ENCODE assay signal across 13 mouse cellular contexts in genomic region chr5:131575733-131576265, GRCm38 (mm10).
DNase-seq lines count a peak whose midpoint lies in the region; ATAC-seq and TF ChIP-seq lines count a peak whose summit lies in the region.
"Had no signal": no experiment of that assay in that cellular context is flagged by ENCODE, and none has a peak within 500 bp of the region (broad histone marks: within the 10 kb centered on the region; RNA-seq: fewer than 3 reads in every experiment).

No protein-coding gene starts in this region.

- intact Hi-C loops in heart, postnatal 36 days (cut with DNase I) = no loop called here

- H3K4me1 ChIP-seq in hindbrain, postnatal 0 days (ENCODE audit: insufficient read depth, low read length) = peaks cover 10% of the 10 kb centered on the region; the same call in 1 of the 2 replicates

- no peak overlapping the region for H3K4me2 ChIP-seq in hindbrain, postnatal 0 days (ENCODE audit: low read depth, low read length)
- H3K4me2 ChIP-seq: limb, embryonic 15.5 days had no signal

- WGBS in hindbrain, postnatal 0 days = 60% methylated on average over 11 of the region's 11 CpGs

- no peaks in the 10 kb centered on the region for H3K9me3 ChIP-seq in hindbrain, postnatal 0 days (ENCODE audit: low read length)
- H3K9me3 ChIP-seq: limb, embryonic 15.5 days had no signal

- no peak overlapping the region for H3K4me3 ChIP-seq in layer of hippocampus, adult 2 months
- no peak overlapping the region for H3K4me3 ChIP-seq in hindbrain, postnatal 0 days (ENCODE audit: low read length)
- H3K4me3 ChIP-seq: limb, embryonic 15.5 days; myocyte had no signal

- H3K27ac ChIP-seq in layer of hippocampus, adult 2 months = peak overlapping the region; percentile 58; the same call in 1 of the 2 replicates
- no peak overlapping the region for H3K27ac ChIP-seq in hindbrain, postnatal 0 days
- H3K27ac ChIP-seq: limb, embryonic 15.5 days had no signal

- TF ChIP-seq CTCF in layer of hippocampus, adult 2 months (conservative IDR thresholded peaks at IDR 0.05) = peak; percentile 65
- peak; percentile 66 for TF ChIP-seq CTCF in hindbrain, postnatal 0 days (IDR thresholded peaks at IDR 0.05; ENCODE audit: low read depth)

- DNase-seq in embryo, embryonic 11 days = peak; percentile 47
- DNase-seq in embryo, embryonic 10 days (ENCODE audit: low spot score) = no peak
- no peak for DNase-seq in layer of hippocampus, adult 2 months (ENCODE audit: low spot score in 2 of 2)
- DNase-seq in layer of hippocampus, postnatal 36 days = no peak
- DNase-seq in R1 (ENCODE audit: low read depth, low spot score) = peak; percentile 43
- peak; percentile 72 for DNase-seq in hindbrain, postnatal 0 days (ENCODE audit: low spot score)
- no peak for DNase-seq in left cerebral cortex, adult 18-20 months (ENCODE audit: low spot score in 2 of 2)
- no peak for DNase-seq in heart, postnatal 36 days
- DNase-seq: gastrocnemius, postnatal 36 days; kidney, adult 8-10 months; lung, postnatal 10 days had no signal

- ATAC-seq in hindbrain, postnatal 0 days = peak; percentile 15; the same call in 1 of the 2 replicates

- H3K27me3 ChIP-seq in hindbrain, postnatal 0 days (ENCODE audit: insufficient read depth, low read length) = no peaks in the 10 kb centered on the region
- H3K27me3 ChIP-seq: limb, embryonic 15.5 days had no signal

- no peak overlapping the region for H3K9ac ChIP-seq in hindbrain, postnatal 0 days (replicated peaks; ENCODE audit: low read length)
- H3K9ac ChIP-seq: limb, embryonic 15.5 days had no signal

- no peaks in the 10 kb centered on the region for H3K36me3 ChIP-seq in hindbrain, postnatal 0 days (ENCODE audit: insufficient read depth, low read length)
- H3K36me3 ChIP-seq: limb, embryonic 15.5 days had no signal

Comparison
In these comparisons a context has a peak if more than half of its experiments do, and no peak if none do; other contexts are left out.
1. DNase-seq: peak in embryo, embryonic 11 days (single experiment), R1 (single experiment) and hindbrain, postnatal 0 days (single experiment); none in embryo, embryonic 10 days (single experiment), layer of hippocampus, adult 2 months (0 of 2), layer of hippocampus, postnatal 36 days (0 of 2), left cerebral cortex, adult 18-20 months (0 of 2) and heart, postnatal 36 days (0 of 2).